Mouse (Mus musculus): Measurements from ENCODE around the gene Dus1l. TPM values are rescaled to one million over a fixed set of nuclear protein-coding genes. Genes with fewer than 3 reads are reported as not detected.
A peak's percentile ranks its signal among the peaks of the same experiment; 100 is the strongest.
"Not testable (repeated sequence)": the region's sequence is repeated elsewhere in the genome, so short reads cannot be mapped to it uniquely, and the experiment has no call there.

The Dus1l gene
- polyA plus RNA-seq, 1 experiment = 35.4 TPM

- DNase-seq = no peak
- WGBS = 74% methylated on average over 7 of the region's 7 CpGs
- Histone ChIP-seq H3K4me3 (replicated peaks; ENCODE audit: extremely low read depth, low read depth, low read length) (no peak overlapping the region), H3K4me1 (ENCODE audit: control insufficient read depth, insufficient read depth, low read length) (peaks cover 9% of the 10 kb centered on the region)
- TF ChIP-seq POLR2A (IDR thresholded peaks at IDR 0.05; ENCODE audit: borderline replicate concordance, extremely low read depth, low read depth, low read length) (no peak), CTCF (IDR thresholded peaks at IDR 0.05; ENCODE audit: insufficient read depth, low read length) (no peak)
Observed at GRCm38 (mm10) chr11:120804274-120804673, 8.1 kb upstream of the Dus1l start.

DNA sequence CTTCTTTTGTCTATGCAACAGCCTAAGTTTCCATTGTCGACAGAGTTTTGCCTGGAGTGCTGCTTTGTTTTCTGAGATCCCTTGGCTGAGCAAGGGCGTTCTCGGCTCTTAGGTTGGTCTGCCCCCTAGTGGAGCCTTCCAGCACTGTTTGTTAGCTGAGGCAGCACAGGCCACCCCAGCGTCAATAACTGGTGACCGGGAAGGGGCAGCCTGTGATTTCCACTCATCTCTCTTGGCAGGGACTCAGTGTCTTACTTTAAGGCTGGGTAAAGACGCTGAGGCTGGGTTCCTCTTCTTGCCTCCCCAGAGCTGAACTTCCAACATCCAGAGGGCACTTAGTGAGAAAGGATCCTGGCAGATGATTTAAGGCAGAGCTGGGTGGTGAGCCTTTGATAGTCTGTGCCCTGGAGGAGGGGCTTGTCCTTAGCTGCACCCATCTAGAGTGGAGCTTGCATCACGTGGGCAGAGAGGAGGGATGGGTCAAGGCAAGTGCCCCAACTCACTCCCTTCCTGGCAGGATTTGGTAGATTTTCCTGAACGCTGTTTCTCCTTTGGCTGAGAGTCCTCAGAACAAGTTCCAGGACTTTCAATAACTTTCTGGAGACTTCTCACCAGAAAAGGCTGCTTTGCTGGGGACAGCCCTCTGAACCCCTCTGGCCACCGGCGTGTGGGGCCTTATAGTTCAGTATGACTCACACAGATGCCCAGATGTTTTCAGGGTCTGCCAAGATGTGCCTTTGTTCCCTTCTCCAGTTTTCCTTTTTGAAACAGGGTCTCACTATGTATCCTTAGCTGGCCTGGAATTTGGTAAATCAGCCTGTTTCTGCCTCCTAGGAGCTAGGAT, 4.1 kb upstream of the Dus1l start:
- TF ChIP-seq CTCF (IDR thresholded peaks at IDR 0.05; ENCODE audit: insufficient read depth, low read length) (peak; percentile 89), POLR2A (IDR thresholded peaks at IDR 0.05; ENCODE audit: borderline replicate concordance, extremely low read depth, low read depth, low read length) (peak; percentile 63; the same call in 1 of the 2 replicates)
- peaks cover 14% of the 10 kb centered on the region for H3K4me1 ChIP-seq (ENCODE audit: control insufficient read depth, insufficient read depth, low read length)
- WGBS = 11% methylated on average over 10 of the region's 10 CpGs
- DNase-seq = peak; percentile 88
- peak overlapping the region; percentile 37 for H3K4me3 ChIP-seq (replicated peaks; ENCODE audit: extremely low read depth, low read depth, low read length)

- no peak overlapping the region for H3K4me3 ChIP-seq (replicated peaks; ENCODE audit: extremely low read depth, low read depth, low read length)
- no peak for TF ChIP-seq POLR2A (IDR thresholded peaks at IDR 0.05; ENCODE audit: borderline replicate concordance, extremely low read depth, low read depth, low read length)
- TF ChIP-seq CTCF (IDR thresholded peaks at IDR 0.05; ENCODE audit: insufficient read depth, low read length) = no peak
- WGBS = 56% methylated on average over 6 of the region's 6 CpGs
- H3K4me1 ChIP-seq (ENCODE audit: control insufficient read depth, insufficient read depth, low read length) = peaks cover 18% of the 10 kb centered on the region
- DNase-seq = peak; percentile 33
Observed at GRCm38 (mm10) chr11:120799316-120799890, 3.2 kb upstream of the Dus1l start.

DNA sequence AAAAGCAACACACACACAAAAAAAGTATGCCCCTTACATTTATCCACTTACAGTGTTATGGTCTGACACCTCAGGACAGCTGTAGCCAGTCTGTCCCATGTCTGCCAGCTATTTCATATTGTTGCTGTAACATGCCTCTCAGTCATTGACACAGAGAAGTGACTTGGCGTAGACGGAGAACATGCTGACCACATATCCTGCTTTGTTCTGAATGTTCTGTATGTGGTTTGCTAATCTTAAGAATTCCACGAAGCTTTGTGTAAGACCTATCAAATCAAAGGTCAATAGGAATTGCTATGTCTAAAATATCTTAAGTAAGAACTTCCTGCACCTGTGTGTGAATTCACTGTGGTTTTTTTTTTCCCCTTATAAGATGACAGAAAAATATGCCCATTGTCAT, 2.0 kb upstream of the Dus1l start:
- DNase-seq = no peak
- H3K4me1 ChIP-seq (ENCODE audit: control insufficient read depth, insufficient read depth, low read length) = peaks cover 18% of the 10 kb centered on the region
- no peak overlapping the region for H3K4me3 ChIP-seq (replicated peaks; ENCODE audit: extremely low read depth, low read depth, low read length)
- TF ChIP-seq CTCF (IDR thresholded peaks at IDR 0.05; ENCODE audit: insufficient read depth, low read length) (no peak), POLR2A (IDR thresholded peaks at IDR 0.05; ENCODE audit: borderline replicate concordance, extremely low read depth, low read depth, low read length) (no peak)
- WGBS = 57% methylated on average over 3 of the region's 3 CpGs

DNA sequence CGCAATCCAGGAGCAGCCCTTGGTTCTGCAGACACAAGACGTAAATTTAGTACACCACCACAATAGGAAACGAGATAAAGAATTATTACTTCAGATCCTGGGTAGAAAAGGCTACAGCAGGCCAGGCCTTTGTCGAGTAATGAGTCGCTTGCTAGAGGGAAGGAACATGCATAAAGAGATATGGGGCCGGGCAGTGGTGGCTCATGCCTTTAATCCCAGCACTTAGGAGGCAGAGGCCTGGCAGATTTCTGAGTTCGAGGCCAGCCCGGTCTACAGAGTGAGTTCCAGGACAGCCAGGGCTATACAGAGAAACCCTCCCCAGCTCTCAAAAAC, 377 bp upstream of the Dus1l start:
- DNase-seq = no peak
- H3K4me3 ChIP-seq (replicated peaks; ENCODE audit: extremely low read depth, low read depth, low read length) = peak overlapping the region; percentile 4
- 28% methylated on average over 8 of the region's 8 CpGs for WGBS
- TF ChIP-seq CTCF (IDR thresholded peaks at IDR 0.05; ENCODE audit: insufficient read depth, low read length) = no peak
- no peak for TF ChIP-seq POLR2A (IDR thresholded peaks at IDR 0.05; ENCODE audit: borderline replicate concordance, extremely low read depth, low read depth, low read length)
- H3K4me1 ChIP-seq (ENCODE audit: control insufficient read depth, insufficient read depth, low read length) = peaks cover 18% of the 10 kb centered on the region

GRCm38 (mm10) chr11:120792652-120793051, 3.6 kb downstream of the Dus1l start:
- peaks cover 9% of the 10 kb centered on the region for H3K4me1 ChIP-seq (ENCODE audit: control insufficient read depth, insufficient read depth, low read length)
- H3K4me3 ChIP-seq (replicated peaks; ENCODE audit: extremely low read depth, low read depth, low read length) = no peak overlapping the region
- WGBS = 93% methylated on average over 9 of the region's 9 CpGs
- no peak for DNase-seq
- TF ChIP-seq CTCF (IDR thresholded peaks at IDR 0.05; ENCODE audit: insufficient read depth, low read length) (no peak), POLR2A (IDR thresholded peaks at IDR 0.05; ENCODE audit: borderline replicate concordance, extremely low read depth, low read depth, low read length) (no peak)

GRCm38 (mm10) chr11:120789810-120790209, 6.4 kb downstream of the Dus1l start:
- TF ChIP-seq CTCF (IDR thresholded peaks at IDR 0.05; ENCODE audit: insufficient read depth, low read length) = no peak
- TF ChIP-seq POLR2A (IDR thresholded peaks at IDR 0.05; ENCODE audit: borderline replicate concordance, extremely low read depth, low read depth, low read length) = no peak
- 86% methylated on average over 3 of the region's 3 CpGs for WGBS
- DNase-seq = no peak
- Histone ChIP-seq H3K4me1 (ENCODE audit: control insufficient read depth, insufficient read depth, low read length) (peaks cover 6% of the 10 kb centered on the region), H3K4me3 (replicated peaks; ENCODE audit: extremely low read depth, low read depth, low read length) (no peak overlapping the region)

- Histone ChIP-seq H3K4me1 (ENCODE audit: control insufficient read depth, insufficient read depth, low read length) (peaks cover 7% of the 10 kb centered on the region), H3K4me3 (replicated peaks; ENCODE audit: extremely low read depth, low read depth, low read length) (no peak overlapping the region)
- TF ChIP-seq POLR2A (IDR thresholded peaks at IDR 0.05; ENCODE audit: borderline replicate concordance, extremely low read depth, low read depth, low read length) = no peak
- no peak for TF ChIP-seq CTCF (IDR thresholded peaks at IDR 0.05; ENCODE audit: insufficient read depth, low read length)
- DNase-seq = no peak
- WGBS = 87% methylated on average over 4 of the region's 4 CpGs
Observed at GRCm38 (mm10) chr11:120789355-120789754, 6.8 kb downstream of the Dus1l start.

- not testable (repeated sequence) for DNase-seq; H3K4me3 ChIP-seq (replicated peaks; ENCODE audit: extremely low read depth, low read depth, low read length)
- WGBS = 85% methylated on average over 10 of the region's 10 CpGs
Observed at GRCm38 (mm10) chr11:120788460-120788859, 7.7 kb downstream of the Dus1l start.

GRCm38 (mm10) chr11:120785145-120785544, 11.1 kb downstream of the Dus1l start:
- TF ChIP-seq POLR2A (IDR thresholded peaks at IDR 0.05; ENCODE audit: borderline replicate concordance, extremely low read depth, low read depth, low read length) (no peak), CTCF (IDR thresholded peaks at IDR 0.05; ENCODE audit: insufficient read depth, low read length) (no peak)
- Histone ChIP-seq H3K4me1 (ENCODE audit: control insufficient read depth, insufficient read depth, low read length) (peaks cover 11% of the 10 kb centered on the region), H3K4me3 (replicated peaks; ENCODE audit: extremely low read depth, low read depth, low read length) (peak overlapping the region; percentile 85)
- no peak for DNase-seq
- WGBS = 32% methylated on average over 9 of the region's 9 CpGs

More at GRCm38 (mm10) chr11:120788460-120788859, 7.7 kb downstream of the Dus1l start:
- H3K4me1 ChIP-seq (ENCODE audit: control insufficient read depth, insufficient read depth, low read length) = not testable (repeated sequence)
